Mouse (Mus musculus): ENCODE measurements around the gene Bmp7.

- TF ChIP-seq POLR2A (IDR thresholded peaks at IDR 0.05; ENCODE audit: low read depth, low read length) (no peak), CTCF (IDR thresholded peaks at IDR 0.05; ENCODE audit: extremely low read depth, insufficient read depth, insufficient read length, insufficient replicate concordance) (no peak)
Measured at GRCm38 (mm10) chr2:172905057-172905456, 35.1 kb downstream of the Bmp7 start.
